Mouse (Mus musculus) kidney, adult 18-20 months (tissue): ENCODE measurements around the gene Dffb.
A peak's percentile ranks its signal among the peaks of the same experiment; 100 is the strongest.
"Not testable (repeated sequence)": the region's sequence is repeated elsewhere in the genome, so short reads cannot be mapped to it uniquely, and the experiment has no call there.

Source experiments
- DNase-seq: peaks from one replicate; pipeline ENCODE4 v3.0.0; 2021

The Dffb gene

DNA sequence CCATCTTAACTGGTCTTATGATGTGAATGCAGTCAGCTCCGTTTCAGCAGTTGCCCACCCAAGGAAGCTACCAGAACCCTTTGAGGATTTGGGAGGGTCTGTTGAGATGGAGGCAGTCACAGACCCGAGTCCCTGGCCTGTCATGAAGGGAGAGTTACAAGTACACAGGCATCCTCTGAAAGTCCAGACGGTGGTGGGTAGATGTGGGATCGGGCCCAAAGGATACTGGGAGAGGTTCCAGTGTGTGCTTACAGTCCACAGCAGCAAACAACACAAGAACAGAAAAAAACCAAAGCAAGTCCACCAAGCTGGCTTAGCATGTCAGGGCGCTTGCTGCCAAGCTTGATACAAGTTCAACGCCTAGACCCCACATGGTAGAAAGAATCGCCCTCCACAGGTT is 12.3 kb downstream of the Dffb start:
- no peak for DNase-seq

DNA sequence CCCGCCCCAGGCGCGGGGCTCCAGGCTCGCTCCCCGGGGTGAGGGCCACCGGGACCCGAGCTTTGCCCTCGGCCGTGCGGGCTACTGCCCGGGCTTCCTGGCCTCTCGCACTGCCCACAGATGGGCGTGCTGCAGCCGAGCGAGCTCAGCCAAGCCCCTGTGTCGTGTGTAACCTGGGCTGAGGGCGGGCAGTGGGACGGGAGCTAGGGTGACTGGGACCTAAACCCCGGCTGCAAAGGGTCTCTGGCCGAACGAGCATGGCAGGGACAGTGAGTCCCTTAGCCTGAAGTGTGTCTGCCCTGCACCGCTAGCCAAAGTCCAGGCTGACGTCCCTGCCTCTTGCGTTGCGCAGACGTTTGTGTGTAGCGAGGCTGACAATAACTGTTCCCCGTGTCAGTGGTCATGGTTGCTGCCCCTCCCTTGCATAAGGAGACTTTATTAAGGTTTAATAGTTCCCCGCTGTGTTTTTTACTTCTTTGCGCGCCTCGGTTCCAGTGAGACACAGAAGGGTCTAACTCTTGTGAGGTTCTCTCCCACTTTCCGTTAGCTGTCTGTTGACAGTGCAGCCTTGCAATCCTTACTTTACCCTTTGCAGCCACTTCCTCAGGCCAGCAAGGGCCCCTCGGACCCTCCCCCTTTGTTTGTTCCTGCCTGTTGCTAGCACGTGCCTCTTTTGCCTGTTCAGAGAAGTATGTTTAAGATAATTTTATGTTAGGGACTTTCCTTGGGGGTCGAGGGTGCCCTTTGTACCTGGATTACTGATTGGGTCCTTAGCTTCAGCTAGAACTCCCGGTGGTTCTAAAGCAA is 17.3 kb downstream of the Dffb start:
- DNase-seq = no peak

DNA sequence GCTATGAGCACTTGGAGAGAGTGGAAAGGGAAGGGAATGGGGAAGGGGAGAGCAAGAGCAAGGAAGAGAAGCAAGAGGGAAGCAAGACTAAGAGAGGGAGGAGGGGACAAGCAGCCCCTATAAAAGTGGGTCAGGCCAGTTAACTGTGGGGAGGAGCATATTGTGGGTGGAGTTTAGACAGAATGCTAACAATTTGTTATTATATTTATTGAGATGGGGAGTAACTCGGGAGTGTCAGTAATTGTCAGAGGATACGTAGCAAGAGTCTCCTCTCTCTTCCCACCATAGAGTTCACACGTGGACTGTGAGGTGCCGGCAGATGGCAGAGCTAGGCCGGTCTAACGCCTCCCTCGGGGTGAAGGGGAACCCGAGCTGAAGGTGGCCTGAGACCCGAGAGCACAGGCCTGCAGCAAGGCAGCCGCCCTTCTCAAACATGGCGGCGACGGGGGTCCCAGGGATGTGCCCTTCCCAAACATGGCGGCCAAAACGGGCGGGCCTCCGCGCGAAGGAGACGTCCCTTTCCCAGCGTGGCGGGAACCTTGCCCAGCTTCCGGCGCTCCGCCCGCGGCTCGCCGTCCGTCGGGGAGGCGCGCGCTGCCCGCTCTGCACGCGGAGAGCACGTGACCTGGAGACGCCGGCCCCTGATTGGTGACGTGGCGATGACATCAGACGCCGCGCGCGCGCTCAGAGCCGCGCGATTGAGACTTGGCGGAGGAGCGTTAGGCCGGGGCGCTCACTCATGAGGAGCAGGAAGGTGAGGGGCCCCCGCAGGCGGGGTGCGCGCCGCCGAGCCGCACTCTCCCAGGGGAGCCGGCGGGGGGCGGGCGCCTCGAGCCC is 18.1 kb downstream of the Dffb start, which contains the start of gene A430005L14Rik:
TSS of gene A430005L14Rik (plus strand) at position 669 of the 837 bp plus-strand sequence.
- DNase-seq = peak; percentile 97

DNA sequence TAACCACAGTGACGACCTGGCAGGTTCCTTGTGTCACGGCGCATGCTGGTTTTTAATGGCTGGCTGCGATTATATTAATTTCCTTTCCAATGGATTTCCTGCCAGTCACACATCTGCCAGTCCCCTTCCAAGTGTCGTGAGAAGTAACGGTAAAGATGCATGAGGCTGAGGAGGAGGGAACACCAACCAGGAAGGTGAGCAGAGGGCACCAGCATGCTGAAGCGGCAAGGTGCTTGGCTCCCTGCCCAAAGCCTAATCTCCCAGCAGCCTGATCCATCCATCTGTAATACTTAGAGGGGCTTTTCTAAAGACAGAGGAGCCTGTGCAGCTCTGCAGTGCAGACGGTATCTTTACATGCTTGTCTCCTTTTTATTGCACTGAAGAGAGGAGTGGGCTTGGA is 19.3 kb downstream of the Dffb start:
- DNase-seq = no peak

DNA sequence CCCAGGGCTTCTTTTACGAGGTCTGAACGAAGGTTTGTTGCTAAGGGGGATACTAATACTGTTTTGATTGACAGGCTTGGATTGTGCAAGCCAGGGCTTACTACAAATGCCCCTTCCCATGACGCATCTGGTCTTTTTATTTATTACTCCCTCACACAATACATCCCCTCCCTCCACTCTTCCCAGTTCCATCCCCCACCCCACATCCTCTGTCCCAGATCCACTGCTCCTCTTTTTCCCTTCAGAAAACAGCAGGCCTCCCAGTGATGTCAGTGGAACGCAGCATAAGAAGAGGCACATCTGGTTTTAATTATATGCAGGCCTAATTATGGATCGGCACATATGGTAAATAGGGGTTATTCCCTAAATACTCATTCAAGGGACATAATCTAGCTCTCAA is 23.2 kb downstream of the Dffb start:
- DNase-seq = no peak

DNA sequence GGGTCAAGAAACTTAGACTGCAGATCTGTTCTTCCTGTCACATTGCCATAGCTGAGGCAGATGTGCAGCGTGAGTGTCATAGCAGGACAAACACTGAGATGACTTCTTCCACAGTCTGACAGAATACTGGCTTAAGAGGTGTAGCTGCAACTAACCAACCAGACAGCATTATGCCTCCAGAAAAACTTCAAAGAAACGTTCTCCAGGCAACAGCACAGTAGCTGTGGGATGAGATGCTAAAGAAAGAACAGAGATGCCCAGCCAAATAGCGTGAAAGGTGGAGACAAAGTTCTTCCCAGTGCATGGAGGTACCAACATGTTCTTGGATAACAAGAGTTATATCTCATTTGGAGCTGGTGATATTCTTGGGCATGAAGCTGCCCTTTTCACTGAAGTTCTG is 23.8 kb downstream of the Dffb start:
- DNase-seq = no peak

DNA sequence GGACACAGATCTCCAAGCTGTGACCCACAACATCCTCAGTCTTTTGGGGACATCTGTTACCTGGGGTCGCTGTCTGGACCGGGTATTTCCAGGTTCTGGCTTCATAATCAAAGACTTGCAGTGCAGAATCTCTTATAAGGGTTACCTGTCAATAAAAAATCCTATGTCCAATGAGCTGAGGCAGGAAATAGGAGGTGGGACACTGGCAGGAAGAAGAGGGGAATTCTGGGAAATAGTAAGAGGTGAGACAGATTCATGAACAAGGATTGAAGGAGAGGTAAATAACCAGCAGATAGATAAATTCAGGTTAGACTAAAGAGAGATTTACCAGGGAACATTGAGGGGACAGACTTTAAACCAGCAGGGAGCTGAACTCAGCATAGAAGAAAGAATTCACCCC is 24.6 kb downstream of the Dffb start:
- no peak for DNase-seq

DNA sequence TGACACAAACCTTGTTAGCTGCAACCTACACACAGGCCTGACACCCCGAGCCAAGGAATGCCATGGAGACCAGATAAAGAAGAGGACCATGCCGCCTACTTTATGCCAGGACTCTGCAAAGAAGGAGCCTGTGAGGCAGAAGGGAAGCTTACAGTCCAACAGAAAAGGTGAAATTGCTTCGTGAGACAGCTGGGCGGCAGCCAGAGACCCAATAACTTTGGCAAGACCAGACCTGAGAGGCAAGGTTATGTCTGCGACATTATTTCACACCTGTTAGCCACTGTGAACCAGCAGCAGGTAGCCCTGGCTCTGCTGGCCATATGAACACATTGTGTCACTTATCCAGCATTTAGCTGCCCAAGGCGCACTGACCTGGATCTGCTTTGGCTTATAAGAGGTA is 29.2 kb downstream of the Dffb start:
- no peak for DNase-seq

DNA sequence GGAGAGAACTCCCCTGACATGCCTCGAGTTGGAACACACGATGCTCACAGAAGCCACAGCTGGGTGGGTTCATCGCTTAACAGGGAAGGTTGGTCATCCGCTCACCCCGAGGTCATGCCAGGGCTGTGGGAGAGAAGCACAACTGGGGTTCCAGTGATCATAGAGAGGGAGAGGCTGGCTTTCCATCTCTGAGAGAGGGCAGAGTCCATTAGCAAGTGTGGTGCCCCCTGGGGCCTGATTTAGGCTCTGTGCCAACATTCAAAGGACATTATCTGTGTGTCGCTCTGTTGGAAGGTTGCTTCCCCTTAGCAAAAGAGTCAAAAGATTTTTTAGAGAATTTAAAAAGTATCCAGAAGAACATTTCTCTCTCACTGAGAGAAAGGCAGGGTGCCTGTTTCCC is 30.7 kb downstream of the Dffb start:
- DNase-seq = no peak

DNA sequence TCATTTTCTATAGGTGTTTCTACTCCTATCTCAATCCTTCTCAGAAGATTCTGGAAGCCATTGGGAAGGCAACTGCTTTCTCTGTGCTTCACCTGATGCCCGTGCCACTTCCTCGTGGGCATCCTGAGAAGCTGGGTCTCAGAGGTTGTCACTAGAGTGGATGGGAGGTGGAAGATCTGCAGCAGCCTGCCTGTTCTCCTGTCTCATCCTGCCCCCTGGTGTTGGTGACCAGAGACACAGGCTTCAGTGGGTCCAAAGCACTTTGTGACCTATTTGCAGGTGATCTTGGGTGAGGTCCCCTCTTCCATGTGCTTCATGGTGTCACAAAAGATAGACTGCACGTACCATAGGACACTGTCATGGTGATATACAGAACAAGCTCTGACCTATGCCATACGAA is 31.7 kb downstream of the Dffb start:
- DNase-seq = peak; percentile 9

DNA sequence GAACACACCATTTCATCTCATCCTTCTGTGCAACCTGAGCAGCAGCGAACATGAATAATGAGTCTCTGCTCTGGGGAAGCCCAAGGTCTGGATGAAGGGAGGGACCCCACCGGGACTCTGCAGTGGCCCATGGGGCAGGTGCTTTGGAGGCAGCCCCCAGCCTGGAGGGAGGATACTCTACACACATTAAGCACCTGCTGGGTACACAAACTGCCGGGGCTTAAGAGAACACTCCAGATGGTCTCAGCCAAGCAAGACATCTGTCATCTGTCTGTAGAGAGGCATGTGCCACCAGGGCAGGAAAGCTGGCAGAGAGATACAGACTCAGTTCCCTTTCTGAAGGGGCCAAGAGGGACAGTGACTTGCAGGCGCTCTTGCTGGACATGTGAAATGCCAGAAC is 45.0 kb downstream of the Dffb start:
- no peak for DNase-seq

DNA sequence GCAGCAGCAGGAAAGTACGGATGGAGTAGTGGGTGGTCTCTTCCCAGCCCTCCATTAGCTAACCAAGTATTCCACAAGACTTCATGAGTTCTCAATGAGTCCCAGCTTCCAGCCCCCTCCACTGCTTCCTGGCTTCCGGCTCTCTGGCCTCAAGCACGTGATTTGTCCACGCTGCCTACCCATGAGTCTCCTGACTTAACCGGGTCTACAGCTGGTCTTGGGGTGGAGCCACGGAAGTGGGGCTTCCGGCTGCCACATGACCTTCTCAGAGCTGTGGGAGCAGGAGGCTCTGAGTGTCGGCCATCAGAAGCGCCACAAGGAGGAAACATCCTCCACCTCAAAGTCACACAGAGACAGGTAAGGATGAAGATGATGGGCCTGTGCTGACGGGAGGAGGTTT is 45.5 kb downstream of the Dffb start:
- DNase-seq = no peak

DNA sequence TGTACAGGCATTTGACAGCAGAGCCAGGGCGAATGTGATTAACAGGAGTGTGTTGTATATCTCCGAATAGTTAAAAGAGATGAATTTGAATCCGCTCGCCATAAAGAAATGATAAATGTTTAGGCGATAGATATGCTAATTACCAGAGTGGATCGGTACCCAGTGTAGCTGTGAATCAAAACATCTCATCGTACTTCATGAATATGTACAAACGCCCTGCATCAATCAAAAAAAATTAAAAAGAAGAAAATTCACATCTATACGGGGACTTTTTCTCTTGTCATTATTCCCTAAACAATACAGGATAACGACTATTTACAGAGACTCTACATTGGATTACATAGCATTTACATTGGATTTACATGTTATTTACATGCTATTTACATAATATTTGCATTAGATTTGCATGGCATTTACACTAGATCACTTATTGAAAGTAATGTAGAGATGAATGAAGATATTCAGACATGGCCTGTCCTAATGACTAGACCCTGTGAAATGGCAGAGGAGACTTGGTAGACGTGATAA is 46.1 kb downstream of the Dffb start:
- no peak for DNase-seq

DNA sequence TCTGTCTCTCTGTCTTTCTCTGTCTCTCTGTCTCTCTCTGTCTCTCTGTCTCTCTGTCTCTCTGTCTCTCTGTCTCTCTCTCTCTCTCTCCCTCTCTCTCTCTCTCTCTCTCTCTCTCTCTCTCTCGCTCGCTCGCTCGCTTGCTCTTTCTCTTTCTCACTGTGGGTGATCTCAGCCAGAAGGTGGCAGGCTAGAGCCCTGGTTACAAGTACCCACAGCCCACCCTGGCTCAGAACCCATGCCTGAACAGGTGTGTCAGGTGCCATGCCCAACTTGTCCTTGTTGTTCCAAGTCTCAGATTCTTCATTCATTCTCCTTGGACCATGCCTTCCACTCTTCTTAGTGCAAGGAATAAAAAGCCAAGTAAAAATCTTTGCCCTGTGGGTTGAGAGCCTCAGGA is 52.8 kb downstream of the Dffb start:
- DNase-seq = not testable (repeated sequence)

DNA sequence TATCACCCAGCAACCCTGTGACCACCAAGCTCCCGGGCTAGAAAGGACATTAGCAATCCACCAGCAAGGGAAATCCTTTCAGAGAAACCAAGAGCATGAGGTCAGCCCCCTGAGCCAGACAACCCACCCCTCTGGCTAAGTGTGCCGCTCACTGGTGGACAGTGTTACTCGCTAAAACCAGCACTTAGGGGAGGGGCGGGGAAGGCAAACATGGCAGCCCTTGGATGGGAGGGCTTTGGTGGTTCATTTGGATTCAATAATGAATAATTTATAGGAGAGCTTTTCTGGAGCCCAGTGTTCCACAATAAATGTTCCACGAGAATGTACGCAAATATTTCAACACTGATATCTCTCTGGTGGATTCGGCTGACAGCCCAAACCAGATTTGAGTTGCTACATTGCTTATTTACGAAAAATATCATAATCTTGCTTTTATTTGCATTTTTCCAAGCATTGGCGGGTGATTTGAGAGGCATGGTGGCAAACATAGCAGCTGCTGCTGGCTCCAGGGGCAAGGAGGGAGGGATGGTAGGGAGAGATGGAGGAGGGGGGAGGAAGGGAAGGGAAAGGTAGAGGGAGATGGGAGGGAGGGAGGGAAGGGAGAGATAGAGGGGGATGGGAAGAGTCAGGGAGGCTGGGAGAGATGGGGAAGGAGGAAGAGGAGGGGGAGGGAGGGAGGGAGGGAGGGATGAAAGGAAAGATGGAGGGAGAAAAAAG is 54.3 kb downstream of the Dffb start:
- DNase-seq = no peak

DNA sequence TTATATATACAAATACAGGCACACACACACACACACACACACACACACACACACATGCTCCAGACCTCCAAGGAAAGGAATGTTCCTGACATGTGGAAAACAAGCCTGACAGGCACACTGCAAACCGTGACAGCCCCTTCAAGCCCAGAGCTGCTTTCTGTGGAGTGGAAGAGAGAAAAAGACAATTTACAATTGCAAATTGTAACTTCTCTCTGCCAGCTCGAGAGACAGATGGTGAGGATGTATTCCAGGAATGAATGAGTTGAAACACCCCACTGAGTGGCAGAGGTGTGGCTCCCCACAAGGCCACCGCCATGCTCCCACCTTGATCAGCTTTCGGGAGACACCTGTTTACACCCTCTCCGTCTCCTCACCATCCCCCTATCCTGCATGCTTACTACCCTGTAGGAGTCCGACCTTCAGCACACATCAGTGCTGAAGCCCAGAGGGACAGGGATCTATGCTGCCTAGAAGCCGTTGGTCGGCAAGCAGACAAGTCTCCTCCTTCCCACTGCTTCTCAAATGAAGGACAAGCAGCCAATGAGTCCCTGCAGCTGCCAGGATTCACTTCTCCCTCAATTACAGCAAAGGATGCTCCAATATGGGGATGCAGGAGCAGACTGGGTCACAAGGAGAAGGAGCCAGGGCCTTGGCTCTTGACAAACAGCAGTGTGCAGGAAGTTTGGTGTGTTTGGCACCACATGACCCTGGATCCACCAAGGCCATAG is 57.0 kb downstream of the Dffb start:
- DNase-seq = no peak
